Mouse (Mus musculus) hindbrain, embryonic 15.5 days (tissue): Measurements from ENCODE around the gene Fkbp8. TPM values are rescaled to one million over a fixed set of nuclear protein-coding genes. Genes with fewer than 3 reads are reported as not detected.

ENCODE experiments used
- ATAC-seq: fragments of 200-750 bp; cut with Nextera tagmentation; 2 replicates; pipeline ENCODE4 v1.8.0; 2017; ENCODE audit warnings: low read depth, moderate number of reproducible peaks, moderate TSS enrichment; ENCODE audit not compliant: low FRiP score
- H3K27ac ChIP-seq: fragments of 300-500 bp; sonication (generic); replicated peaks from 2 replicates; pipeline ENCODE4 v1.5.1; 2015; ENCODE audit warnings: mild to moderate bottlenecking, inconsistent platforms
- H3K27me3 ChIP-seq: fragments of 300-500 bp; sonication (generic); 2 replicates; pipeline ENCODE4 v1.6.1; 2015; ENCODE audit warnings: control low read depth, inconsistent platforms
- H3K36me3 ChIP-seq: fragments of 300-500 bp; sonication (generic); 2 replicates; pipeline ENCODE4 v1.6.1; 2015; ENCODE audit warnings: control low read depth, inconsistent platforms
- H3K4me1 ChIP-seq: fragments of 300-500 bp; sonication (generic); replicated peaks from 2 replicates; pipeline ENCODE4 v1.6.1; 2015; ENCODE audit warnings: control low read depth, inconsistent platforms
- H3K4me2 ChIP-seq: fragments of 300-500 bp; sonication (generic); 2 replicates; pipeline ENCODE4 v1.6.1; 2015; ENCODE audit warnings: moderate library complexity, mild to moderate bottlenecking, inconsistent platforms
- H3K4me3 ChIP-seq: fragments of 300-500 bp; sonication (generic); 2 replicates; pipeline ENCODE4 v1.5.1; 2015; ENCODE audit warnings: mild to moderate bottlenecking, inconsistent platforms
- H3K9ac ChIP-seq: fragments of 300-500 bp; sonication (generic); 2 replicates; pipeline ENCODE4 v1.6.1; 2015; ENCODE audit warnings: inconsistent platforms
- H3K9me3 ChIP-seq: fragments of 300-500 bp; sonication (generic); 2 replicates; pipeline ENCODE4 v1.6.1; 2016; ENCODE audit warnings: control low read depth, inconsistent platforms
- WGBS: fragments of 180-500 bp; shearing (Covaris S2); methylation state at CpG from one replicate; pipeline ENCODE4 v1.1.7; 2015; 5-methylcytosine and 5-hydroxymethylcytosine counted together
- polyA plus RNA-seq: library from polyadenylated mRNA; unstranded; fragments of >200 nt; fragmentation: Nextera tagmentation; extraction: Ambion mirVana; gene quantifications from 2 replicates; pipeline ENCODE4 v1.2.1, GENCODE M21; 2015

Fkbp8 gene
- polyA plus RNA-seq, 1 experiment from 2014 or later = 420 TPM

GRCm38 (mm10) chr8:70538024-70538579 lies 10.6 kb downstream of the Fkbp8 start:
- Histone ChIP-seq H3K27ac (peak overlapping the region; percentile 96), H3K27me3 (no peaks in the 10 kb centered on the region), H3K36me3 (peaks cover 22% of the 10 kb centered on the region), H3K4me1 (peaks cover 35% of the 10 kb centered on the region), H3K4me2 (peak overlapping the region; percentile 91), H3K9ac (peak overlapping the region; percentile 39), H3K4me3 (peak overlapping the region; percentile 78), H3K9me3 (no peaks in the 10 kb centered on the region)
- WGBS = 12% methylated on average over 24 of the region's 24 CpGs
- ATAC-seq = peak; percentile 10; the same call in 1 of the 2 replicates

GRCm38 (mm10) chr8:70538633-70539076 lies 11.1 kb downstream of the Fkbp8 start:
- H3K27ac ChIP-seq = peak overlapping the region; percentile 96
- peaks cover 22% of the 10 kb centered on the region for H3K36me3 ChIP-seq
- WGBS = under 1% methylated on average over 32 of the region's 32 CpGs
- H3K4me1 ChIP-seq = peaks cover 41% of the 10 kb centered on the region
- peak; percentile 79 for ATAC-seq
- peak overlapping the region; percentile 78 for H3K4me3 ChIP-seq
- H3K9me3 ChIP-seq = no peaks in the 10 kb centered on the region
- H3K4me2 ChIP-seq = peak overlapping the region; percentile 91
- H3K9ac ChIP-seq = peak overlapping the region; percentile 79
- no peaks in the 10 kb centered on the region for H3K27me3 ChIP-seq

GRCm38 (mm10) chr8:70539077-70539813 lies 11.7 kb downstream of the Fkbp8 start, which contains the start of gene Ell:
Ell (plus strand) TSS chr8:70539457.
- Histone ChIP-seq H3K36me3 (peaks cover 20% of the 10 kb centered on the region), H3K4me2 (peak within 1 kb of the TSS; percentile 91), H3K4me3 (peak within 1 kb of the TSS; percentile 78), H3K27me3 (no peaks in the 10 kb centered on the region), H3K9ac (peak within 1 kb of the TSS; percentile 79), H3K27ac (peak within 1 kb of the TSS; percentile 96), H3K4me1 (peaks cover 46% of the 10 kb centered on the region), H3K9me3 (no peaks in the 10 kb centered on the region)
- under 1% methylated on average over 58 of the region's 58 CpGs for WGBS
- ATAC-seq = peak; percentile 91

GRCm38 (mm10) chr8:70540013-70540506 lies 12.5 kb downstream of the Fkbp8 start:
- no peak; the same call in 1 of the 2 replicates for ATAC-seq
- H3K9me3 ChIP-seq = no peaks in the 10 kb centered on the region
- peaks cover 13% of the 10 kb centered on the region; the same call in 1 of the 2 replicates for H3K36me3 ChIP-seq
- H3K9ac ChIP-seq = peak overlapping the region; percentile 79
- H3K4me2 ChIP-seq = peak overlapping the region; percentile 91
- peaks cover 46% of the 10 kb centered on the region for H3K4me1 ChIP-seq
- WGBS = 11% methylated on average over 4 of the region's 4 CpGs
- H3K27me3 ChIP-seq = no peaks in the 10 kb centered on the region
- peak overlapping the region; percentile 78 for H3K4me3 ChIP-seq
- peak overlapping the region; percentile 96 for H3K27ac ChIP-seq

GRCm38 (mm10) chr8:70540507-70541071 lies 13.1 kb downstream of the Fkbp8 start:
- peak overlapping the region; percentile 91 for H3K4me2 ChIP-seq
- no peak overlapping the region for H3K27ac ChIP-seq
- ATAC-seq = no peak
- H3K4me1 ChIP-seq = peaks cover 46% of the 10 kb centered on the region
- H3K9ac ChIP-seq = peak overlapping the region; percentile 79
- H3K27me3 ChIP-seq = no peaks in the 10 kb centered on the region
- 63% methylated on average over 7 of the region's 7 CpGs for WGBS
- peak overlapping the region; percentile 78 for H3K4me3 ChIP-seq
- H3K36me3 ChIP-seq = peaks cover 8% of the 10 kb centered on the region; the same call in 1 of the 2 replicates
- no peaks in the 10 kb centered on the region for H3K9me3 ChIP-seq

- Histone ChIP-seq H3K27me3 (no peaks in the 10 kb centered on the region), H3K27ac (no peak overlapping the region), H3K9me3 (no peaks in the 10 kb centered on the region), H3K36me3 (0 out of 2 replicates have a peak, but pooled peaks cover 5% of the 10 kb centered on the region), H3K4me2 (peak overlapping the region; percentile 91), H3K4me3 (peak overlapping the region; percentile 78), H3K9ac (peak overlapping the region; percentile 79; the same call in 1 of the 2 replicates), H3K4me1 (peaks cover 46% of the 10 kb centered on the region)
- 92% methylated on average over 5 of the region's 5 CpGs for WGBS
- ATAC-seq = no peak
Observed at GRCm38 (mm10) chr8:70541081-70541480, 13.6 kb downstream of the Fkbp8 start.

GRCm38 (mm10) chr8:70544200-70544687 lies 16.7 kb downstream of the Fkbp8 start:
- H3K4me3 ChIP-seq = no peak overlapping the region
- peaks cover 43% of the 10 kb centered on the region for H3K4me1 ChIP-seq
- H3K9me3 ChIP-seq = no peaks in the 10 kb centered on the region
- H3K27me3 ChIP-seq = no peaks in the 10 kb centered on the region
- H3K9ac ChIP-seq = no peak overlapping the region
- ATAC-seq = no peak
- WGBS = 62% methylated on average over 6 of the region's 6 CpGs
- H3K36me3 ChIP-seq = no peaks in the 10 kb centered on the region
- no peak overlapping the region for H3K4me2 ChIP-seq
- H3K27ac ChIP-seq = no peak overlapping the region; the same call in 1 of the 2 replicates

GRCm38 (mm10) chr8:70546412-70546811 lies 18.9 kb downstream of the Fkbp8 start:
- H3K36me3 ChIP-seq = no peaks in the 10 kb centered on the region
- no peak overlapping the region for H3K9ac ChIP-seq
- ATAC-seq = no peak
- WGBS = 94% methylated on average over 4 of the region's 4 CpGs
- H3K9me3 ChIP-seq = no peaks in the 10 kb centered on the region
- H3K4me2 ChIP-seq = no peak overlapping the region
- H3K4me1 ChIP-seq = peaks cover 28% of the 10 kb centered on the region
- H3K27me3 ChIP-seq = no peaks in the 10 kb centered on the region
- H3K27ac ChIP-seq = no peak overlapping the region
- no peak overlapping the region for H3K4me3 ChIP-seq

GRCm38 (mm10) chr8:70547762-70548161 lies 20.2 kb downstream of the Fkbp8 start:
- 89% methylated on average over 6 of the region's 6 CpGs for WGBS
- no peak for ATAC-seq
- Histone ChIP-seq H3K27me3 (no peaks in the 10 kb centered on the region), H3K4me1 (peaks cover 28% of the 10 kb centered on the region), H3K36me3 (no peaks in the 10 kb centered on the region), H3K4me3 (no peak overlapping the region), H3K9ac (no peak overlapping the region), H3K27ac (no peak overlapping the region), H3K4me2 (no peak overlapping the region), H3K9me3 (no peaks in the 10 kb centered on the region)

GRCm38 (mm10) chr8:70549412-70550184 lies 22.1 kb downstream of the Fkbp8 start:
- H3K9me3 ChIP-seq = no peaks in the 10 kb centered on the region
- H3K4me3 ChIP-seq = no peak overlapping the region
- H3K27me3 ChIP-seq = no peaks in the 10 kb centered on the region
- ATAC-seq = no peak
- no peaks in the 10 kb centered on the region for H3K36me3 ChIP-seq
- H3K27ac ChIP-seq = no peak overlapping the region
- 93% methylated on average over 10 of the region's 10 CpGs for WGBS
- H3K4me1 ChIP-seq = peaks cover 30% of the 10 kb centered on the region
- H3K9ac ChIP-seq = no peak overlapping the region
- H3K4me2 ChIP-seq = no peak overlapping the region

- Histone ChIP-seq H3K27me3 (no peaks in the 10 kb centered on the region), H3K27ac (no peak overlapping the region), H3K9ac (no peak overlapping the region), H3K9me3 (no peaks in the 10 kb centered on the region), H3K36me3 (no peaks in the 10 kb centered on the region), H3K4me2 (no peak overlapping the region), H3K4me1 (peaks cover 30% of the 10 kb centered on the region), H3K4me3 (no peak overlapping the region)
- WGBS = 72% methylated on average over 3 of the region's 3 CpGs
- ATAC-seq = no peak
Observed at GRCm38 (mm10) chr8:70551558-70552161, 24.1 kb downstream of the Fkbp8 start.
